Mouse (Mus musculus): ENCODE results near the gene Atp6v1a. TPM values are rescaled to one million over a fixed set of nuclear protein-coding genes. Genes with fewer than 3 reads are reported as not detected.

Atp6v1a gene
- polyA plus RNA-seq, 1 experiment, result 5.9 TPM

DNA sequence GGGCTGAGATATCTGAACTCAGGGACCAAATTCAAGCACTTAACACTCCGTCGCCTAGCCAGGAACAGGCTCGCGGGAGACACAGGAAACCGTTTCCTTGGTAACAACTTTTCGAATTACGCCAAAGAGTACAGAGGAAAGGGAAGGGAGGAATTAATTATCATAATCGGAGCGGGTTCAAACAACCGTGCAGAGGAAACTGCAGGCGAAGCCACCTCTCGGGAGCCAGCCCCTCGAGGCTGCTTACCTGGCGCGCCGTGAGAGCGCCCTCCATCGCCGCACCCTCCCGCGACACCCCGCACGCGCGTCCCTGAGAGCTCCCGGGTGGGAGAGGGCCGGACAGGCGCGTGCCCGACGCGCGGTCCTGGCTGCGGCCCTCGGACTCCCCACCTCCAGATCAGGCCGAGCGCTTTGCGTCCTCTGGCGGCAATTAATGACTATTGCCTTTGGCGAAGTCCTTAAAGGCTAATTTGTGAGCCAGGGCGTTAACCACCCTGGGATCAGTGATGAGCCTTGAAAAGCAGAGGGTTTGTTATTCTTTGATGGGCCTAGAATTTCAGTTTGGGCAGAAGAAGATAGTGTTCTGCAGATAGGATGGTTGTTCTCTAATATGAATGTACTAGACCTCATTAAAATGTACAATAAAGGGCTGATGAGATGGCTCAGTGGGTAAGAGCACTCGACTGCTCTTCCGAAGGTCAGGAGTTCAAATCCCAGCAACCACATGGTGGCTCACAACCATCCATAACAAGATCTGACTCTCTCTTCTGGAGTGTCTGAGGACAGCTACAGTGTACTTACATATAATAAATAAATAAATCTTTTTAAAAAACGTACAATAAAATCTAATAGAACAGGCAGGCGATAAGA lies 76.2 kb downstream of the Atp6v1a start, which contains the start of gene Gramd1c:
Gramd1c (minus strand) TSS at position 321 of the 870 bp plus-strand sequence.
- Histone ChIP-seq H3K36me3 (ENCODE audit: control insufficient read depth, insufficient read depth, low read length) (no peaks in the 10 kb centered on the region), H3K4me1 (ENCODE audit: control insufficient read depth, insufficient read depth, insufficient read length, low read length) (no peaks in the 10 kb centered on the region), H3K4me3 (ENCODE audit: low read depth, low read length) (peak within 1 kb of the TSS; percentile 78), H3K27me3 (ENCODE audit: control insufficient read depth, insufficient read depth, low read length) (no peaks in the 10 kb centered on the region), H3K27ac (ENCODE audit: insufficient read depth, low read depth, low read length) (no peak within 1 kb of the TSS)
- WGBS, result 5% methylated on average over 45 of the region's 45 CpGs
- TF ChIP-seq CTCF (IDR thresholded peaks at IDR 0.05; ENCODE audit: extremely low read depth, insufficient read length, insufficient replicate concordance, low read depth, low read length) (peak; percentile 49; the same call in 1 of the 2 replicates), POLR2A (IDR thresholded peaks at IDR 0.05; ENCODE audit: low read depth, low read length) (no peak)

DNA sequence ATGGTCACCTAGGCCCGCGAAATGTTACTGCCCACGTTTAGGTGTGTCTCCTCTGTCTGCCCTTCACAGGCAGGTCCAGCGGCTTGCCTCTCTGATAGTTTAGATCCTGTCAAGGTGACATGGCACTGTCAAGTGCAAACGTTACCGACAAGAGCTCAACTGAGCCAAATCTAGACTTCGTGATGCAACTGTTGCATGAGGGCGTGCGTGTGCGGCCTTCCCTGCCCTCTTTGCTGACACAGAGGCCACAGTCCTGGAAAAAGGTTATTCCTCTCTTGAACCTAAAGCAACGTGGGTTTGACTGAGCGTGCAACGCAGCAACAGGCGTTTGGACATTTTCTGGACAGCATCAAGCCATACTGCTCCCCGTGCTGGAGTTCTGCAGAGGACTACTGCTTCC lies 78.2 kb downstream of the Atp6v1a start:
- H3K36me3 ChIP-seq (ENCODE audit: control insufficient read depth, insufficient read depth, low read length), result no peaks in the 10 kb centered on the region
- 92% methylated on average over 15 of the region's 15 CpGs for WGBS
- no peak overlapping the region for H3K27ac ChIP-seq (ENCODE audit: insufficient read depth, low read depth, low read length)
- H3K27me3 ChIP-seq (ENCODE audit: control insufficient read depth, insufficient read depth, low read length), result no peaks in the 10 kb centered on the region
- TF ChIP-seq POLR2A (IDR thresholded peaks at IDR 0.05; ENCODE audit: low read depth, low read length) (no peak), CTCF (IDR thresholded peaks at IDR 0.05; ENCODE audit: extremely low read depth, insufficient read length, insufficient replicate concordance, low read depth, low read length) (no peak)
- no peak overlapping the region for H3K4me3 ChIP-seq (ENCODE audit: low read depth, low read length)
- no peaks in the 10 kb centered on the region for H3K4me1 ChIP-seq (ENCODE audit: control insufficient read depth, insufficient read depth, insufficient read length, low read length)

DNA sequence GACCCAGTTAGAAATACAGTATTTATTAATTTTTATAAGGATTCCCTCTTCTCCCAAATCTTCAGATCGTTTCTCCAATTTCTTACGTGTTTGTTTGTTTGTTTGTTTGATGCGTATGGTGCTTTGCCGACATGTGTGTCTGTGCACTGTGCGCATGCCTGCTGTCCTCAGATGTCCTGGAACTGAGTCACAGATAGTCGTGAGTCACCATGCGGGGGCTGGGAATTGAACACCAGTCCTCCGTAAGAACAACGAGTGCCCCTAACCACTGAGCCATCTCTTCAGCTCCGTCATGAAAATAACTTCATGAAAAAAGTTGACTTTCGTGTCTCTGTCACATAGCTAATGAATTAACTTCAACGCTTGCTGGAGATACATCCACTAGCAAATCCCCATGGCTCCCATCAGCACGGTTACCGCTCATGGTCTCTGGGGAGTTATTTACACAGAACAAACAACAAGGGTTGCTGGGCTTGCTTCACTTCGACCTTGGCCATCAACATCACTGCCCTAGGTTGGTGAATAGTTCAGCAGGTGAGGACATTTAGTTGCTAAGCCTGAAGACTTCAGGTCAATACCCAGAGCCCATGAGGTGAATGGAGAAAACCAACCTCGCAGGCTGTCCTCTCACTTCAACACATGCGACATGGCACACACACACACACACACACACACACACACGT lies 78.8 kb downstream of the Atp6v1a start:
- Histone ChIP-seq H3K27ac (ENCODE audit: insufficient read depth, low read depth, low read length) (no peak overlapping the region), H3K4me1 (ENCODE audit: control insufficient read depth, insufficient read depth, insufficient read length, low read length) (no peaks in the 10 kb centered on the region), H3K4me3 (ENCODE audit: low read depth, low read length) (no peak overlapping the region), H3K27me3 (ENCODE audit: control insufficient read depth, insufficient read depth, low read length) (no peaks in the 10 kb centered on the region), H3K36me3 (ENCODE audit: control insufficient read depth, insufficient read depth, low read length) (no peaks in the 10 kb centered on the region)
- 83% methylated on average over 18 of the region's 18 CpGs for WGBS
- TF ChIP-seq POLR2A (IDR thresholded peaks at IDR 0.05; ENCODE audit: low read depth, low read length) (no peak), CTCF (IDR thresholded peaks at IDR 0.05; ENCODE audit: extremely low read depth, insufficient read length, insufficient replicate concordance, low read depth, low read length) (no peak)

DNA sequence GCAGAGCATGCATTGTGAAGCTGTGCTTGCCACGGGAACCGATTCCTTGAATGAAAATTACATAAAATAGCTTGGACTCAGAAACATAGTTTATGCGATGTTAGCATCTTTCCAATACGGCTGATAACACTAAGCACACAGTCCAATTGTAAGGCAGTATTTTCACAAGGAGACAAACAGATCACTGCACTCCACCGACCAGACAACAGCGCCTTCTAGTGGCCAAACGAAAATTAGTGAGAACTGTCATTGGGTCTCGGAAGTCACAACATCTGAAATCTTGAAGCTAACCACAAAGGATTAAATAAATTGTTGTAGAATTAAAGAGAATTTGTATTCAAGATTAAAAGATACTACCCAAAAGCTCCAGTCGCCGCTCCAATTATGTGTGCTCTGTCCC lies 80.8 kb downstream of the Atp6v1a start:
- H3K27ac ChIP-seq (ENCODE audit: insufficient read depth, low read depth, low read length), result no peak overlapping the region
- H3K27me3 ChIP-seq (ENCODE audit: control insufficient read depth, insufficient read depth, low read length), result no peaks in the 10 kb centered on the region
- no peaks in the 10 kb centered on the region for H3K4me1 ChIP-seq (ENCODE audit: control insufficient read depth, insufficient read depth, insufficient read length, low read length)
- TF ChIP-seq POLR2A (IDR thresholded peaks at IDR 0.05; ENCODE audit: low read depth, low read length) (no peak), CTCF (IDR thresholded peaks at IDR 0.05; ENCODE audit: extremely low read depth, insufficient read length, insufficient replicate concordance, low read depth, low read length) (no peak)
- no peak overlapping the region for H3K4me3 ChIP-seq (ENCODE audit: low read depth, low read length)
- no peaks in the 10 kb centered on the region for H3K36me3 ChIP-seq (ENCODE audit: control insufficient read depth, insufficient read depth, low read length)
- WGBS, result 17% methylated on average over 10 of the region's 10 CpGs

DNA sequence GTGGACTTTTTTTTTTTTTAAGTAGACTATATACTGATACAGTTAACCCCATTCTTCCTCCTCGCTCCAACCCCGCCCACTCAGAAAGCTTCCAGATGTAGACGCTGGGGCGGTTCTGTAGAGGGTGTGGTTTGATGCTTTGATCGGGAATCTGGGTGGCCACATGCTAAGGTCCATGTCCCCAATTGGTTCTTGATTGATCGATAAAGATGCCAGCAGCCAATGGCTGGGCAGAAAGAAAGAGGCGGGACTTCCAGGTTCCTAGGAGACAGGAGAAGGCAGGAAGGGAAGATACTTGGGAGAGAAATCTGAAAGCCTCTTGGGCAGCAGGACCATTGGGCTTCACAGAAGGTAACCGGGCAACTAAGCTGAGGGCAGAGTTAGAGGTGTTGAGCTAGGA lies 83.7 kb downstream of the Atp6v1a start:
- Histone ChIP-seq H3K27me3 (ENCODE audit: control insufficient read depth, insufficient read depth, low read length) (no peaks in the 10 kb centered on the region), H3K4me1 (ENCODE audit: control insufficient read depth, insufficient read depth, insufficient read length, low read length) (no peaks in the 10 kb centered on the region), H3K36me3 (ENCODE audit: control insufficient read depth, insufficient read depth, low read length) (no peaks in the 10 kb centered on the region), H3K27ac (ENCODE audit: insufficient read depth, low read depth, low read length) (no peak overlapping the region), H3K4me3 (ENCODE audit: low read depth, low read length) (no peak overlapping the region)
- 50% methylated on average over 8 of the region's 8 CpGs for WGBS
- TF ChIP-seq POLR2A (IDR thresholded peaks at IDR 0.05; ENCODE audit: low read depth, low read length) (no peak), CTCF (IDR thresholded peaks at IDR 0.05; ENCODE audit: extremely low read depth, insufficient read length, insufficient replicate concordance, low read depth, low read length) (no peak)

DNA sequence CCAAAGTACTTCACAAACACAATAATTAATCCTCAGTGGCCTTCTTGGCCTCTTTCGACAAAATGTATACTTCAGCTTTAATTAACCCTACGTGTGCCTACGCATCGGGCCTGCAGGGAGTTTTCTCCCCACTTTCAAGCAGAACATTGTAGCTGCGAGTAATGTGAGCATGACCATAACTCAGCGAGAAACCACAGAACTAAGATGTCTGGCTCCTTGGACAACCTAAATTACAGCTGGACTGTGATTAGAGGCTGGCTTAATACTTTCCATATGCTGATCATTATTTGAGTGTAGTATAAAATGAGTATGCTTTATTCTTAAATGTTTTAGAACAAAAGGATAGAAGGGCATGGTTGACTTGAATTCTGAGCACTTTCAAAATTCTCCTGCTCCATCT lies 86.2 kb downstream of the Atp6v1a start:
- Histone ChIP-seq H3K27ac (ENCODE audit: insufficient read depth, low read depth, low read length) (no peak overlapping the region), H3K27me3 (ENCODE audit: control insufficient read depth, insufficient read depth, low read length) (no peaks in the 10 kb centered on the region), H3K4me1 (ENCODE audit: control insufficient read depth, insufficient read depth, insufficient read length, low read length) (no peaks in the 10 kb centered on the region), H3K4me3 (ENCODE audit: low read depth, low read length) (no peak overlapping the region), H3K36me3 (ENCODE audit: control insufficient read depth, insufficient read depth, low read length) (no peaks in the 10 kb centered on the region)
- TF ChIP-seq CTCF (IDR thresholded peaks at IDR 0.05; ENCODE audit: extremely low read depth, insufficient read length, insufficient replicate concordance, low read depth, low read length) (no peak), POLR2A (IDR thresholded peaks at IDR 0.05; ENCODE audit: low read depth, low read length) (no peak)
- 77% methylated on average over 6 of the region's 6 CpGs for WGBS

DNA sequence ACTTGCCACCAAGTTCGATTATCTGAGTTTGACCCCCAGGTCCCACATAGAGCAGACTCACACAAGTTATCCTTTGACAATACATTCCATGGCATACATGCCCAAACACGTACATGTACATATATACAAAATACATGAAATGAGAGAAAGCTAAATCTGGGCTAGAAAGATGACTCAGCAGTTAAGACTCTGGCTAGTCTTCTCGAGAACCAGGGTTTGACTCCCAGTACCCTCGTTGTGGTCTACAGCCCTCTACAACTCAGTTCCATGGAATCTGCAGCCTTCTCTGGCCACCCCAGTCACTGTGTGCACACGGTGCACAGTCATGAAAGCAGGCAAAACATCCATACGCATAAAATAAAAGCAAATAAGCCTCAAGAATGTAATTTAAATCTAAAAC lies 87.1 kb downstream of the Atp6v1a start:
- 84% methylated on average over 6 of the region's 6 CpGs for WGBS
- no peaks in the 10 kb centered on the region for H3K27me3 ChIP-seq (ENCODE audit: control insufficient read depth, insufficient read depth, low read length)
- H3K4me3 ChIP-seq (ENCODE audit: low read depth, low read length), result no peak overlapping the region
- no peak overlapping the region for H3K27ac ChIP-seq (ENCODE audit: insufficient read depth, low read depth, low read length)
- no peaks in the 10 kb centered on the region for H3K4me1 ChIP-seq (ENCODE audit: control insufficient read depth, insufficient read depth, insufficient read length, low read length)
- no peak for TF ChIP-seq POLR2A (IDR thresholded peaks at IDR 0.05; ENCODE audit: low read depth, low read length)
- TF ChIP-seq CTCF (IDR thresholded peaks at IDR 0.05; ENCODE audit: extremely low read depth, insufficient read length, insufficient replicate concordance, low read depth, low read length), result no peak
- H3K36me3 ChIP-seq (ENCODE audit: control insufficient read depth, insufficient read depth, low read length), result no peaks in the 10 kb centered on the region
